Mouse (Mus musculus) left cerebral cortex, adult 18-20 months (tissue): ENCODE data around the gene Gm3625. TPM values are rescaled to one million over a fixed set of nuclear protein-coding genes. Genes with fewer than 3 reads are reported as not detected.

Source experiments
- DNase-seq, 2 experiments: peaks; one replicate each; pipeline ENCODE4 v3.0.0; 2021 to 2022; ENCODE audit warnings: low spot score in 2 of 2, mixed read lengths in 1 of 2
- long read RNA-seq, 2 experiments: library from polyadenylated mRNA; stranded (forward); transcript quantifications; one replicate each; pipeline ENCODE4 v2.0.0; 2021
- total RNA-seq, 2 experiments: library from RNA; stranded (reverse); gene quantifications; 2 replicates each; pipeline ENCODE4 v1.2.3; 2021

Gene Gm3625
- total RNA-seq = not detected
- long read RNA-seq, experiment 1, transcript Gm3625-201 (1 exons, 102 nt) = major isoform, 5 of 5 reads
- long read RNA-seq, experiment 1, partial matches to known transcripts = 0 of 5 reads
- long read RNA-seq, experiment 1, other reads (novel, unspliced or antisense) = 0 of 5 reads
- long read RNA-seq, experiment 2, partial matches to known transcripts = 0 of 4 reads
- long read RNA-seq, experiment 2, other reads (novel, unspliced or antisense) = 0 of 4 reads

GRCm38 (mm10) chr12:4592541-4593165 is at the start of gene Gm3625, which contains the start of gene Itsn2:
Gene Gm3625, minus strand, starts transcription at chr12:4592927.
Gene Itsn2, plus strand, starts transcription at chr12:4592638.
- DNase-seq = peak; percentile 66 to 82

GRCm38 (mm10) chr12:4640737-4641136 is 48.0 kb upstream of the Gm3625 start:
- DNase-seq = no peak

- no peak for DNase-seq
These were observed 45.7 kb upstream of the Gm3625 start for GRCm38 (mm10) chr12:4638438-4638837.

- DNase-seq = no peak
These were observed 40.2 kb upstream of the Gm3625 start for GRCm38 (mm10) chr12:4632957-4633356.

GRCm38 (mm10) chr12:4624201-4624600 is 31.5 kb upstream of the Gm3625 start:
- no peak for DNase-seq

GRCm38 (mm10) chr12:4614722-4615121 is 22.0 kb upstream of the Gm3625 start:
- DNase-seq = no peak

GRCm38 (mm10) chr12:4606625-4607024 is 13.9 kb upstream of the Gm3625 start:
- DNase-seq = no peak

GRCm38 (mm10) chr12:4599713-4600112 is 7.0 kb upstream of the Gm3625 start:
- no peak for DNase-seq

GRCm38 (mm10) chr12:4598666-4599428 is 6.1 kb upstream of the Gm3625 start:
- DNase-seq = no peak

- no peak for DNase-seq
These were observed 2.3 kb upstream of the Gm3625 start for GRCm38 (mm10) chr12:4595055-4595454.

- DNase-seq = no peak
These were observed 1.2 kb upstream of the Gm3625 start for GRCm38 (mm10) chr12:4593930-4594391.

- DNase-seq = peak; percentile 47 to 55
These were observed 621 bp upstream of the Gm3625 start for GRCm38 (mm10) chr12:4593166-4593929.

GRCm38 (mm10) chr12:4592025-4592424 is 702 bp downstream of the Gm3625 start:
- DNase-seq = no peak

GRCm38 (mm10) chr12:4588603-4589002 is 4.1 kb downstream of the Gm3625 start:
- DNase-seq = no peak

GRCm38 (mm10) chr12:4587846-4588245 is 4.9 kb downstream of the Gm3625 start:
- no peak for DNase-seq

GRCm38 (mm10) chr12:4582326-4582725 is 10.4 kb downstream of the Gm3625 start:
- DNase-seq = no peak

- no peak for DNase-seq
These were observed 18.7 kb downstream of the Gm3625 start for GRCm38 (mm10) chr12:4574065-4574464.

GRCm38 (mm10) chr12:4571864-4572263 is 20.9 kb downstream of the Gm3625 start:
- DNase-seq = no peak

GRCm38 (mm10) chr12:4558475-4559279 is 34.0 kb downstream of the Gm3625 start:
- DNase-seq = no peak

GRCm38 (mm10) chr12:4558013-4558412 is 34.7 kb downstream of the Gm3625 start:
- DNase-seq = no peak
